Mouse (Mus musculus): ENCODE measurements around the gene Mepce.

GRCm38 (mm10) chr5:137745214-137746171, 42.0 kb downstream of the Mepce start, which contains the start of gene Tsc22d4:
- TF ChIP-seq CTCF (conservative IDR thresholded peaks at IDR 0.05; ENCODE audit: low read length): no peak
- no peak for TF ChIP-seq POU5F1 (IDR thresholded peaks at IDR 0.05; ENCODE audit: borderline replicate concordance, low read length)
